Mouse (Mus musculus) ES-Bruce4 (cell line): ENCODE data around the gene Taok1.

Experiments
- CTCF ChIP-seq: IDR thresholded peaks from one replicate; pipeline ENCODE4 v1.8.1; 2011; ENCODE audit warnings: low read depth, low read length
- POLR2A ChIP-seq: IDR thresholded peaks from one replicate; pipeline ENCODE4 v1.8.1; 2011; ENCODE audit warnings: low read length; ENCODE audit not compliant: insufficient read depth

GRCm38 (mm10) chr11:77492911-77493332 lies 114.7 kb downstream of the Taok1 start:
- TF ChIP-seq CTCF (no peak), POLR2A (peak; percentile 15)
